Mouse (Mus musculus) neural tube, embryonic 11.5 days (tissue): ENCODE results near the gene Cmbl. TPM values are rescaled to one million over a fixed set of nuclear protein-coding genes. Genes with fewer than 3 reads are reported as not detected.
A peak's percentile ranks its signal among the peaks of the same experiment; 100 is the strongest.

Experiments
- ATAC-seq: fragments of 200-750 bp; cut with Nextera tagmentation; 2 replicates; pipeline ENCODE4 v1.8.0; 2017; ENCODE audit warnings: moderate number of reproducible peaks, mild to moderate bottlenecking, moderate TSS enrichment, moderate library complexity; ENCODE audit not compliant: insufficient read depth, low FRiP score, low TSS enrichment
- DNase-seq: peaks from one replicate; pipeline ENCODE4 v3.0.0-alpha.2; 2015; ENCODE audit warnings: low spot score
- H3K27ac ChIP-seq: fragments of 300-500 bp; sonication (generic); 2 replicates; pipeline ENCODE4 v1.5.1; 2014; ENCODE audit warnings: low read depth, mild to moderate bottlenecking, low read length
- H3K27me3 ChIP-seq: fragments of 300-500 bp; sonication (generic); 2 replicates; pipeline ENCODE4 v1.6.1; 2014; ENCODE audit warnings: mild to moderate bottlenecking, low read length, mixed read lengths; ENCODE audit not compliant: control insufficient read depth, insufficient read depth
- H3K36me3 ChIP-seq: fragments of 300-500 bp; sonication (generic); 2 replicates; pipeline ENCODE4 v1.6.1; 2014; ENCODE audit warnings: mild to moderate bottlenecking, low read length, moderate library complexity, mixed read lengths; ENCODE audit not compliant: control insufficient read depth, insufficient read depth
- H3K4me1 ChIP-seq: fragments of 300-500 bp; sonication (generic); 2 replicates; pipeline ENCODE4 v1.6.1; 2014; ENCODE audit warnings: low read length, mixed read lengths; ENCODE audit not compliant: control insufficient read depth, insufficient read depth
- H3K4me2 ChIP-seq: fragments of 300-500 bp; sonication (generic); 2 replicates; pipeline ENCODE4 v1.6.1; 2014; ENCODE audit warnings: low read depth, mild to moderate bottlenecking, moderate library complexity
- H3K4me3 ChIP-seq: fragments of 300-500 bp; sonication (generic); 2 replicates; pipeline ENCODE4 v1.5.1; 2014; ENCODE audit warnings: low read depth, low read length
- H3K9ac ChIP-seq: fragments of 300-500 bp; sonication (generic); 2 replicates; pipeline ENCODE4 v1.6.1; 2014; ENCODE audit warnings: mild to moderate bottlenecking, low read length
- H3K9me3 ChIP-seq: fragments of 300-500 bp; sonication (generic); 2 replicates; pipeline ENCODE4 v1.6.1; 2016; ENCODE audit warnings: low read length; ENCODE audit not compliant: control insufficient read depth
- WGBS: fragments of 180-500 bp; shearing (Covaris S2); extraction: QIAGEN DNeasy Blood & Tissue Kit; methylation state at CpG from one replicate; pipeline ENCODE4 v1.1.7; 2014; 5-methylcytosine and 5-hydroxymethylcytosine counted together
- polyA plus RNA-seq: library from polyadenylated mRNA; unstranded; fragments of >200 nt; fragmentation: Nextera tagmentation; extraction: Ambion mirVana; gene quantifications from 2 replicates; pipeline ENCODE4 v1.2.1, GENCODE M21; 2014

Gene Cmbl
- polyA plus RNA-seq, 1 experiment from 2014 or later, result 2.2 TPM

DNA sequence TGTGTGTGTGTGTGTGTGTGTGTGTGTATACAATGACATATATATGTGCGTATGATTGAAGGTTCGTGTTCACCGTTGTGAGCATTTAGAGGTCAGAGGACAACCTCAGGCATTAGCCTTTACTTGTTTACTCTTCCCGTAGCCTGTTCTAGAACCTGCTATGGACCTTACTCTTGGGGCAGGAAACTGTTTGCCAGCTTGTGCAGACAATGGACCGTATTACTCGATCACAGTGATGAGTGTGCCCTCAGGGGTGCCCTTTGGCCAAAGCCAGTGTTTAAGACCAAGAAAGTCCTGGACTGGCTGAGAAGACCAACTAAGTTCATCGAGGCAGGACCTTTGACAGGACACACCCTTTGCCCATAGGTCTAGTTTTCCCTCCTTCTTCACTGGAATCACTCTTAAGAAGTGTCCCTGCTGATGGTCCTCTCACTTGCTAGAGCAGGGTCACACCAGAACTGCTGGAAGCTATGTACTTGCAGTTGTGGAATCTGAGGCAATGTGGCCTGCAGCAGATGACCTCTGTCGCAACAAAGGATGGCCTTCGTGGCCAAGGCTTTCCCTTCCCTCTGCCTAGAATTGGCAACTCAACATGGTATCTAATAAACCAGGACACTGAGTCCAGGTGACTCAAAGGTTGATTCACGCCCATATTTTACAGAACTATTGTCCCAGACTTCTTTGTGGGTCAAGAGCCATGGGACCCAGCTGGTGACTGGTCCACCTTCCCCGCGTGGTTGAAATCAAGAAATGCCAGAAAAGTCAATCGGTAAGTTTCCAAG, 18.3 kb downstream of the Cmbl start:
- H3K4me3 ChIP-seq, result no peak overlapping the region
- DNase-seq (no peak), ATAC-seq (no peak)
- 89% methylated on average over 13 of the region's 13 CpGs for WGBS
- H3K27me3 ChIP-seq, result no peaks in the 10 kb centered on the region
- H3K9me3 ChIP-seq, result no peaks in the 10 kb centered on the region
- H3K4me1 ChIP-seq, result no peaks in the 10 kb centered on the region
- no peaks in the 10 kb centered on the region for H3K36me3 ChIP-seq
- H3K4me2 ChIP-seq, result no peak overlapping the region
- H3K27ac ChIP-seq, result no peak overlapping the region
- no peak overlapping the region for H3K9ac ChIP-seq

- Histone ChIP-seq H3K27ac (no peak overlapping the region), H3K4me1 (no peaks in the 10 kb centered on the region), H3K36me3 (peaks cover 3% of the 10 kb centered on the region; the same call in 1 of the 2 replicates), H3K4me3 (no peak overlapping the region), H3K4me2 (no peak overlapping the region), H3K9me3 (no peaks in the 10 kb centered on the region), H3K27me3 (no peaks in the 10 kb centered on the region), H3K9ac (no peak overlapping the region)
- DNase-seq, result no peak
- ATAC-seq, result no peak
- WGBS, result 92% methylated on average over 7 of the region's 7 CpGs
Observed at GRCm38 (mm10) chr15:31585238-31585637, 20.0 kb downstream of the Cmbl start.

DNA sequence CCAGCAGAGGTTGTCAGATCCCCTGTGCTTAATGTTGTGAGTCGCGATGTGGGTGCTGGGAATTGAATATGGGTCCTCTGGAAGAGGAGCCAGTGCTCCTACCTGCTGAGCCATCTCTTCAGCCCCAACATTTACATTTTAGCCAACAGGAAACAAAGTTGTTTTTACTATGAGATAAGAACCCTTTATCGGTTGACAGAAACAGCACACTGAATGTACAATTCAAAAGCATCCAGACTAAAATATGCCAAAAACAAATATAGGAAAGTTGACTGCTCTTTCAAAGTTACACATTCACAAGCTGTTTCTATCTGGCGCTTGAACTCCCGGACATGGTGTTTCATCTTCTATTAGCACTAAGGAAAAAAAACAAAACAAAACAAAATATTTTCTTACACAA, 20.9 kb downstream of the Cmbl start:
- Histone ChIP-seq H3K9ac (no peak overlapping the region), H3K27me3 (no peaks in the 10 kb centered on the region), H3K4me1 (no peaks in the 10 kb centered on the region), H3K27ac (no peak overlapping the region), H3K4me2 (no peak overlapping the region), H3K9me3 (no peaks in the 10 kb centered on the region), H3K4me3 (no peak overlapping the region), H3K36me3 (peaks cover 4% of the 10 kb centered on the region; the same call in 1 of the 2 replicates)
- WGBS, result 84% methylated on average over 5 of the region's 5 CpGs
- ATAC-seq (no peak), DNase-seq (no peak)

DNA sequence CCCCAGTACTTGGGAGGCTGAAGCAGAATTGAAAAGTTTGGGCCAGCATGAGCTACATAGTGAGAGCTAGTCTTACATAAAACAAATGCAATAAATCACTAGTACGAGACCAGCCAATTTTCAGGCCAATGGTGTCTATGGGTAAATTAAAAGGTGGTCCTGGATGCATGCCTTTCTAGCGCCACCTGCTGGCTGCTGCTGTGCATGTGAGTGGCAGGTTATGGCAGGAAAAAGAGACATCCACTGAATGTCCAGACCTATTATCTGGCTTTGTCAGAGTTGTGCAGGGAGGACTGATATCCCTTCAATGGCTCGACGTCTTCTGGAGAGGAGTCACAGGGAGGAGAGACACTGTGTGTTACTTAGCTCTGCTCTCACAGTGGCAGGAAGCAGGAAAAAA, 21.3 kb downstream of the Cmbl start:
- ATAC-seq (peak; percentile 40; the same call in 1 of the 2 replicates), DNase-seq (peak; percentile 88)
- no peak overlapping the region for H3K4me3 ChIP-seq
- no peaks in the 10 kb centered on the region for H3K4me1 ChIP-seq
- no peaks in the 10 kb centered on the region for H3K9me3 ChIP-seq
- H3K27me3 ChIP-seq, result no peaks in the 10 kb centered on the region
- no peak overlapping the region for H3K4me2 ChIP-seq
- H3K36me3 ChIP-seq, result peaks cover 4% of the 10 kb centered on the region; the same call in 1 of the 2 replicates
- 8% methylated on average over 4 of the region's 4 CpGs for WGBS
- H3K27ac ChIP-seq, result no peak overlapping the region
- no peak overlapping the region for H3K9ac ChIP-seq

DNA sequence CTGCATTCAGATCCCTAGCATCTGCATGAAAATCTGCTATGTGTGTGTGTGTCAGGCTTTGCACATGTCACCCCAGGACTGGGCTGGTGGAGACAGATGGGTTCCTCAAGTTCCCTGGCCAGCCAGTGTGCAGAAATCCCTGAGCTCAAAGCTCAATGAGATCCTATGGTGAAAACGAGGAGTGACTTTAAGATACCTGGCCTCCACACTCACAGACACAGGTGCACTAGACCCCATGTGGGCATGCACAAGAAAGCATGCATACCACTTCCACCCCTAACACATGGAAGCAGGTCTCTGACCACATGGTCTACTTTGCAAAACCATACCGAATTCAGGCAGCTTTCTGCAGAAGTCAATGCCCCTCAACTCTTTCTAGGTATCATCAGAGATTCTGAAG, 22.6 kb downstream of the Cmbl start:
- ATAC-seq, result no peak
- no peak overlapping the region for H3K4me3 ChIP-seq
- H3K9me3 ChIP-seq, result no peaks in the 10 kb centered on the region
- DNase-seq, result no peak
- peaks cover 14% of the 10 kb centered on the region for H3K36me3 ChIP-seq
- H3K4me1 ChIP-seq, result no peaks in the 10 kb centered on the region
- H3K4me2 ChIP-seq, result no peak overlapping the region
- 75% methylated on average over 2 of the region's 2 CpGs for WGBS
- no peaks in the 10 kb centered on the region for H3K27me3 ChIP-seq
- no peak overlapping the region for H3K27ac ChIP-seq
- H3K9ac ChIP-seq, result no peak overlapping the region

DNA sequence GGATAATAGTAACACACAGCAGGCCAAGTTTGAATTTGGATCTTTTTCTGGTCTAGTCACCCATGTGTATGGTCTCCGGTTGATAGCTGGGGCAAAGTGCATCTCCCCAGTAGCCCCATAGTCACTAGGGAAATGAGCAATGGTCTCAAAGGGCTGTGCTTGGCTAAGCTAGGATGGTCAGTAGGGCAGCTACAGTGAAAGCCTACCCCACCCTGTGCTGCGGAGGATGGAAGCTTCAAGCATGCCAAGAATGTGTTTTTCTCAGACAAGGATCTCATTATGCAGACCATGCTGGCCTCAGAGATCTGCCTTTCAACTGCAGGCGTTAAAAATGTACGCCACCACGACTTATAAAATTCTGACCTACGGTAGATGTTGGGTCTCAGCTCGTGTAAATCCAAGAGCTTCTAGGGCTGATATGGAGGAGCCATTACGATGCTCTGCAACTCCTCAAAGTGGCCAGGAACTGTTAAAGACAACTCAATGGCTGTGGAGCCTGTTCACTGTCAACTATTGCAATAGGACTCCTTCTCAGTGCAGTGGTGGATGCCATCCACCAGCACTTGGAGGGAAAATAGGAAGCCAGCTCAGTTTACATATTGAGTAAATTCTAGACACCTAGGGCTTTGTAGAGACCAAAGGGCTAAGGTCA, 23.9 kb downstream of the Cmbl start:
- WGBS, result 81% methylated on average over 8 of the region's 8 CpGs
- Histone ChIP-seq H3K4me3 (no peak overlapping the region), H3K27me3 (no peaks in the 10 kb centered on the region), H3K4me2 (no peak overlapping the region), H3K9me3 (no peaks in the 10 kb centered on the region), H3K9ac (no peak overlapping the region), H3K4me1 (no peaks in the 10 kb centered on the region), H3K27ac (no peak overlapping the region), H3K36me3 (peaks cover 21% of the 10 kb centered on the region)
- DNase-seq (no peak), ATAC-seq (no peak)

GRCm38 (mm10) chr15:31590176-31590575, 25.0 kb downstream of the Cmbl start:
- Histone ChIP-seq H3K4me1 (no peaks in the 10 kb centered on the region), H3K27ac (no peak overlapping the region), H3K9me3 (no peaks in the 10 kb centered on the region), H3K4me3 (no peak overlapping the region), H3K4me2 (no peak overlapping the region), H3K27me3 (no peaks in the 10 kb centered on the region), H3K9ac (no peak overlapping the region), H3K36me3 (peaks cover 21% of the 10 kb centered on the region)
- ATAC-seq, result no peak
- no peak for DNase-seq
- WGBS, result 95% methylated on average over 5 of the region's 5 CpGs

- Histone ChIP-seq H3K36me3 (peaks cover 29% of the 10 kb centered on the region), H3K9ac (no peak overlapping the region), H3K4me1 (no peaks in the 10 kb centered on the region), H3K4me2 (no peak overlapping the region), H3K4me3 (no peak overlapping the region), H3K27me3 (no peaks in the 10 kb centered on the region), H3K9me3 (no peaks in the 10 kb centered on the region), H3K27ac (no peak overlapping the region)
- DNase-seq (no peak), ATAC-seq (no peak)
- WGBS, result 94% methylated on average over 8 of the region's 8 CpGs
Observed at GRCm38 (mm10) chr15:31592531-31592930, 27.3 kb downstream of the Cmbl start.

DNA sequence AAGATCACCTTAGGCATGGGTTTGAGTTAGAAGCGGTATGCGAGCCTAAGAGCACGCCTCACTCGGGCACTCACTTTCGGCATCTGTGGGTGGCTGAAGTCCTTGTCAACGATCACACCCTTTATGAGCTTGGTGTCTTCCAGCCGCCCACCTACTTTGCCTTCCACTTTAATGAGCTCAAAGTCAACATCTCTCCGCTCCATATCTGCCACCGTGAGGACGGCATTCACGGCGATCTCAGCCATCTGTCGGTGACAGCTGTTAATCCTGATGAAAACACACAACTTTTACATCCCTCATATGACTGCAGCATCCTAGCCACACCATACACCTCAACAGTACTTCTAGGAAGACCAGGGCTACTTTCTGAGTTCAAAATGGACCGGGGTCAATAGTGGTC, 29.1 kb downstream of the Cmbl start:
- H3K4me3 ChIP-seq, result no peak overlapping the region
- DNase-seq (no peak), ATAC-seq (no peak)
- 95% methylated on average over 14 of the region's 14 CpGs for WGBS
- H3K27ac ChIP-seq, result no peak overlapping the region
- H3K9me3 ChIP-seq, result no peaks in the 10 kb centered on the region
- H3K9ac ChIP-seq, result no peak overlapping the region
- peaks cover 29% of the 10 kb centered on the region for H3K36me3 ChIP-seq
- H3K4me1 ChIP-seq, result no peaks in the 10 kb centered on the region
- H3K4me2 ChIP-seq, result no peak overlapping the region
- no peaks in the 10 kb centered on the region for H3K27me3 ChIP-seq
